Mouse (Mus musculus) kidney, adult 2 months (tissue): ENCODE measurements around the gene Msmo1.

Experiments used
- CTCF ChIP-seq: fragments of 200-500 bp; conservative IDR thresholded peaks from 2 replicates; pipeline ENCODE4 v1.5.1; 2011; ENCODE audit warnings: low read depth, mild to moderate bottlenecking, control low read depth, low read length, moderate library complexity, mixed read lengths; ENCODE audit not compliant: insufficient read depth, insufficient read length
- POLR2A ChIP-seq: fragments of 200-500 bp; IDR thresholded peaks from one replicate; pipeline ENCODE4 v1.6.1; 2011; ENCODE audit warnings: low read depth, low read length, control low read depth

GRCm38 (mm10) chr8:64723206-64723605, 10.4 kb downstream of the Msmo1 start:
- TF ChIP-seq CTCF (no peak), POLR2A (no peak)
